Mouse (Mus musculus) cortical plate, adult 2 months (tissue): ENCODE measurements at regions not wholly inside any gene's neighbourhood (a gene's known extent, or its start where the extent isn't known, plus 50 kb on each side); places are given as distances from the start of the nearest gene placed in this dataset.

ENCODE experiments used
- CTCF ChIP-seq: fragments of 200-500 bp; IDR thresholded peaks from 2 replicates; pipeline ENCODE4 v1.5.1; 2011; ENCODE audit warnings: mild to moderate bottlenecking, control low read depth, low read length; ENCODE audit not compliant: insufficient read depth; ENCODE audit errors: extremely low read depth
- POLR2A ChIP-seq: fragments of 200-500 bp; IDR thresholded peaks from 2 replicates; pipeline ENCODE4 v1.6.1; 2011; ENCODE audit warnings: mild to moderate bottlenecking, low read length, control low read depth; ENCODE audit not compliant: insufficient read depth; ENCODE audit errors: extremely low read depth

DNA sequence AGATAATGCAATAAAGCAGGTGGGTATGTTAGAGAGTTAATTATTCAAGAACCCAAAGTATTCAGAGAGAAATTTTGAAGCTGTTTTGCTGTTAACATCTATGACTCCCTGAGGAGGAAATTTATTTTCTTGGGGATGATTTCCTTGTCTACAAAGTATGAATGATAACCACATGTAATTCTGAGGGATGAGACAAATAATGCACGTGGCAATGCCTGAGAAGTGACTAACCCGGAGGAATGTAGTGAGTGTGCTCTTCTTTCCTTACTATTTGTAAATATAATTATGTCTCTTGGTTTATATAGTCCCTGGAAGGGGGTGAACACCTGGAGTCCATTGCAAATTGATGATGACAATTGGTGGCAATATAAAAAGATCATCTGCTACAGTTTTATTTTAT lies 981.1 kb downstream of the Slc22a22 start:
- TF ChIP-seq POLR2A (no peak), CTCF (no peak)
